Mouse (Mus musculus): ENCODE results near the gene AC124108.1.

Gene AC124108.1

GRCm38 (mm10) chr1:132164780-132165518 is 26.3 kb upstream of the AC124108.1 start:
- peak; percentile 1 for DNase-seq (ENCODE audit: low spot score)

- peak; percentile 5 for DNase-seq (ENCODE audit: low spot score)
Observed at GRCm38 (mm10) chr1:132165859-132166258, 25.4 kb upstream of the AC124108.1 start.

GRCm38 (mm10) chr1:132168115-132168767 is 23.0 kb upstream of the AC124108.1 start:
- peak; percentile 15 for DNase-seq (ENCODE audit: low spot score)

- DNase-seq (ENCODE audit: low spot score): no peak
Observed at GRCm38 (mm10) chr1:132170698-132171097, 20.6 kb upstream of the AC124108.1 start.

- no peak for DNase-seq (ENCODE audit: low spot score)
Observed at GRCm38 (mm10) chr1:132171619-132172018, 19.6 kb upstream of the AC124108.1 start.

- no peak for DNase-seq (ENCODE audit: low spot score)
Observed at GRCm38 (mm10) chr1:132186303-132186702, 5.0 kb upstream of the AC124108.1 start.

- DNase-seq (ENCODE audit: low spot score): no peak
Observed at GRCm38 (mm10) chr1:132188442-132189066, 2.7 kb upstream of the AC124108.1 start.

- no peak for DNase-seq (ENCODE audit: low spot score)
Observed at GRCm38 (mm10) chr1:132189231-132189630, 2.0 kb upstream of the AC124108.1 start.

GRCm38 (mm10) chr1:132190040-132190513 is 1.2 kb upstream of the AC124108.1 start:
- DNase-seq (ENCODE audit: low spot score): peak; percentile 39

- no peak for DNase-seq (ENCODE audit: low spot score)
Observed at GRCm38 (mm10) chr1:132190621-132191092, 600 bp upstream of the AC124108.1 start.

- DNase-seq (ENCODE audit: low spot score): no peak
Observed at GRCm38 (mm10) chr1:132191786-132192680, 776 bp downstream of the AC124108.1 start.

- DNase-seq (ENCODE audit: low spot score): no peak
Observed at GRCm38 (mm10) chr1:132193806-132194205, 2.5 kb downstream of the AC124108.1 start.

GRCm38 (mm10) chr1:132194624-132195023 is 3.4 kb downstream of the AC124108.1 start:
- no peak for DNase-seq (ENCODE audit: low spot score)

- DNase-seq (ENCODE audit: low spot score): no peak
Observed at GRCm38 (mm10) chr1:132195100-132195499, 3.8 kb downstream of the AC124108.1 start.

- DNase-seq (ENCODE audit: low spot score): no peak
Observed at GRCm38 (mm10) chr1:132195681-132196080, 4.4 kb downstream of the AC124108.1 start.

GRCm38 (mm10) chr1:132196337-132196736 is 5.1 kb downstream of the AC124108.1 start:
- no peak for DNase-seq (ENCODE audit: low spot score)

GRCm38 (mm10) chr1:132197666-132198065 is 6.4 kb downstream of the AC124108.1 start:
- DNase-seq (ENCODE audit: low spot score): no peak

- DNase-seq (ENCODE audit: low spot score): peak; percentile 1
Observed at GRCm38 (mm10) chr1:132198401-132199071, 7.3 kb downstream of the AC124108.1 start.

- peak; percentile 2 for DNase-seq (ENCODE audit: low spot score)
Observed at GRCm38 (mm10) chr1:132199244-132199643, 8.0 kb downstream of the AC124108.1 start.

- no peak for DNase-seq (ENCODE audit: low spot score)
Observed at GRCm38 (mm10) chr1:132199934-132200333, 8.7 kb downstream of the AC124108.1 start.

All from urinary bladder, postnatal 14 days (tissue).